Mouse (Mus musculus): ENCODE measurements at regions not wholly inside any gene's neighbourhood (a gene's known extent, or its start where the extent isn't known, plus 50 kb on each side); places are given as distances from the start of the nearest gene placed in this dataset.
"Not testable (repeated sequence)": the region's sequence is repeated elsewhere in the genome, so short reads cannot be mapped to it uniquely, and the experiment has no call there.

DNA sequence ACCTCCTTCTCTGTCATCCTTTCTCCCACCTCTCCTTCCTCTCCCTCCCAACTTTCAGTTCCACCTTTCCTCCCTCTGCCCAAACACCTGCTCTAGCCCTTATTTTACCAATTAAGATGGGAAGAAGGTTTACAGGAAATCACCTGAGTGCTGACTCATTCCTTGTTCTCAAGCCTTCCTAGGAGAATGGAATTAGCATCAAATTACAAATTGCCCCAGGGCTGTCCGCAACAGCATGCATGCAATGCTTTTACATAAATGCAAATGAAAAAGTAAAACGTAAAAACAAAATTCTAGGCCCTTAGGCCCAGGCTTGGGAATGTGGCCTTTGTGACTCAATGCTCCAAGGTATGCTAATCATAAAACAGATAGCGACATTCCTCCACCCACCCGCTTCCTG is 175.2 kb downstream of the Diras2 start:
- not testable (repeated sequence) for DNase-seq (ENCODE audit: extremely low read depth, low read depth)

DNA sequence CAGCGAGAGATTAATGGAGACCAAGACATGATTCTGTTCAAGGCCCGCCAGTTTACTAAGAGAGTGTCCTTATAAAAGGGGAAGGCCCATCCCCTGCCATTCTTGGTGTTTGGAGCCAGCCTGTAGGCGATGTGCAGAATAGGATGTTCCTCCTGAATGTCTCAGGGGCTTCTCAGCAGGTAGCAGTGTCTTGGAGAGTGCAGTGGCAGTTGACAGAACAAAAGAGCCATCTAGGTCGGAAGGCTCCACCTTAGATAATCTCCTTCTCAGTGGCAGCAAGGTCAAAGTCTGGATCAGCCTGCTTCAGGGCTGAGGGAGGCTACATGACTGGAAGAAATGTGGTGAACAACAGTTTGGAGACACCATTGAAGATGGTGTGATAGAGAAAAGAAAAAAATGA is 171.7 kb downstream of the Diras2 start:
- not testable (repeated sequence) for DNase-seq (ENCODE audit: extremely low read depth, low read depth)

DNA sequence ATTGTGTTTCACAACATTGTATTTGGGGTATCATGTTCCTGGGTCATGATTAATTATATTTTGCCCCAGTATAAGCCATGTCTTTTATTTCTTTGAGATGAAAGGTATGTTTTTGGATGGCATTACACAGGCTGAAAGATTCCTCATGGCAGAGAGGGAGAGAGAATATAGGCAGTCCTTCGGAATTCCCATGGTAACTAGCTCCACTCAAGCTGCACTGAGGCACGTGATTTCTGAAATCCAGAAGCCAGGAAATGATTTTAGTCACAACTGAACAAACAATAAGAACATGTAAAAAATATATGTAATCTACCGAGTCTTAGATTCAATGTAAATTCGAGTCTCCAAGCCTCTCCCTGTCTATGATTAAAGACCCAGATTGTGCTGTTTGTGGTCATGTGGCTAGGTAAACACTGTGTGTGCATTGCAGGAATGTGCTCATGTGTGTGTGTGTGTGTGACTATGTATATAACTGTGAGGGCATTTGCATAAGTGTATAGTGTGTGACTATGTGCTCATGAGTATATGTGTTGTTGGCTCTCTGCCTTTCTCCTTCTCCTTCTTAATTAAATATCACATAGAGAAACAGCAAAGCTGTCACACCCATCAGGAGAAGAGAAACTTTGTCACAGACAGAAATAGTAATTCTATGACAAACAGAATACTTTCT is 169.8 kb downstream of the Diras2 start:
- no peak for DNase-seq (ENCODE audit: extremely low read depth, low read depth)

DNA sequence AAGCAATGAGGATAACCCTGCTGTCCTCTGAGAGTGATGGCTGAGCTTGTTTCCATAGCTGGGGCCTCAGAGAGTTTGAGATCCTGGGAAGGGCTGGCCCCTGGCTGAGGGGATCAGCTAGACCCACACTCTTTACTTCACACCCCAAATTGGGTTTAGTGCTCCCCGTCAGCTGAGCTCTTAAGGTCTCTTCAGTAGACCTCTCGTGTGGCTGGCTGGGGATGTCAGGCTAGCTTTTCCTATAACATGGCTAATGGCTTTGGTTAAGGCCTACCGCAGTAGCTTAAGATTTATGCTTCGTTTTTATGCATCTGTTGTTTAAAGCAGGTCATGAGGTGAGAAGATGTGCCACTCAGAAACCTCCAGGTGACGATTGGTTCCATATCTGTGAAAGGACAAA is 168.8 kb downstream of the Diras2 start:
- DNase-seq (ENCODE audit: extremely low read depth, low read depth), result no peak

DNA sequence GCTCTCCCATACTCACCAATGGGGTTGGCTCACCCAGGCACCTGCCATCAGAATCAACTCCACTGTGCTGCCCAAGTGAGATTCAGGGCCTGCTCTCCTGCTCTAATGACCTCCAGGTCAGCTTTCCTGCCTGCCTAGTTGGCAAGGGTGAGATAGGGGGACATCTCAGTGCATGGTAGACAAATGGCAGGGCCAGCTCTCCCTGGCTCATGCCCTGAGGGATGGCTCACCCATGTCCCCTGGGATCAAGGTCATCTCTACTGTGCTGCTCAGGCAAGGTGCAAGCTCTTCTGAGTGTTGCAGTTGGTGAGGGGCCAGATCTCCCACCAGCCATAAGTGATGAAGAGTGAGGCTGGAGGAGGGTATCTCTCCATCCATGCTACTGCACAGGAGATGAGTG is 161.2 kb downstream of the Diras2 start:
- no peak for DNase-seq (ENCODE audit: extremely low read depth, low read depth)

DNA sequence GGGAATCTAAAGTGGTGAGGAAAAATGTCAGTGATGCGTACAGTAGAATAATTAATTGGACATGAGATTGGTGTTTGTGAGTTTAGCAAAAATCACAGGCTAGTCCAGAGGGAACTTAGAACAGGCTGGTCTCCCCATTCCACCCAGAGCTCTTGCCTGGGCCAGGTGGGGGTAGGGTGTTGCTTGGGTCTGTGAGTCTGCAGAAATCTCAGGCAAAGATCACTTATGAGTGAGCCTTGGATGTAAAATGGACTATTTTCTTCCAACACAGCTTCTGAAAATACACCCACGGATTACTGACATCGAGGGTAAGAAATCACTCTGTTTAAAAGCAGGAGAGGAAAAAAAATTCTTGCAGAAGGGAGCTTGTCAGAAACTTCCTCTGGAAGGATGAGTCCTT is 159.1 kb downstream of the Diras2 start:
- no peak for DNase-seq (ENCODE audit: extremely low read depth, low read depth)

DNA sequence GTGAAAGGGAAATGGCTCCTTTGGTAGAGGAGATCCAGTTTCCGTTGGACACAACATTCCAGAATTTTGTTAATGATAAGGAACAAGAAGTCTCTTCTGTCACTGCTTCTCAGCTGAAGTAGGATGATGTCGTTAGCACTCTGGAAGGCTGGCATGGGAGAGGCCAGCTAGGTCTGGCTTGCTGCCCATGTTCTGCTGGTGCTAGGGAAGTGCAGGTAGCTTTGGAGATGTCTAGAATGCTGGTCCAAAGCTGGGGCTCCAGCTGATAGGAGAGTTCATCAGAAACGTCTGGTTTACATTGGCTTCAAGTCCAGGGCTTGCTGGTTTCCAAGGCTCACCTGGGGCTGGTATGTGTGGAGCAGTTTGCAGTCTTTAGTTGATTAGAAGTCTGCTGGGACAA is 156.3 kb downstream of the Diras2 start:
- no peak for DNase-seq (ENCODE audit: extremely low read depth, low read depth)

DNA sequence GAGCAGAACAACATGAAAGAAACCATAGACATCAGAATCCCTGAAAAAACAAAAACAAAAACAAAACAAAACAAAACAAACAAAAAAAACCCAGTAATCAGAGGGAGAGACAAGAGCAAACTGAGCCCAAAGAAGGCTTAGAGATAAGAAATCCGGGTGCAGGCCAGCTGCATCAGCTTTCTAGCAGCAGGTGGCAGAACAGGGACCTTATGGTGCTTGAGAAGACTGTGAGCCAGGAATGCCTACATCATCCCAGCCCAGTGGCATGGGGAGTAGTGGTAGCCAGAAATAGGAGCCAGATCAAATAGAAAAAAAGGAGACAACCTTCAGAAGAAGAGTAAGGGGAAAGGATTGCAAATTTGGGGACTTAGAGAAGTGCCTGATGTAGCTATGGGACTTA is 152.8 kb downstream of the Diras2 start:
- no peak for DNase-seq (ENCODE audit: extremely low read depth, low read depth)

DNA sequence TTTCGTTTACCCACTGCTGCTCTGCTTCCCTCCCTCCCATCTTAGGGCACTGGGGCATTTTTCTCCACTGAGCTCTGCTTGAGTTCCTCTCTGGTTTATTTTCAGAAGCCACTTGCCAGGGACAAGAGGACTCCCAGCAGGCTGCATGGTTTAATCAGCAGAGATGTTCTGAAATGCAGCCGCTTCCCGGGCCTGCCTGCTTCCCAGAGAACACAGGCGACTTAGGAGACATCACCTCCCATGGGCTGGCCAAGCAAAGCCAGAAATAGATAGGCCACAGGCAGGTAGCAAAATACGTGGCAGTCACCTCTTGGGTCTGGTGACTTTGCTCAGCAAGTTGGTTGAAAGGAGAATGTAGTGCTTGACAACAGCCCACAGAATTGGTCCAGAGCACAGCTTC is 141.8 kb downstream of the Diras2 start:
- DNase-seq (ENCODE audit: extremely low read depth, low read depth), result no peak

DNA sequence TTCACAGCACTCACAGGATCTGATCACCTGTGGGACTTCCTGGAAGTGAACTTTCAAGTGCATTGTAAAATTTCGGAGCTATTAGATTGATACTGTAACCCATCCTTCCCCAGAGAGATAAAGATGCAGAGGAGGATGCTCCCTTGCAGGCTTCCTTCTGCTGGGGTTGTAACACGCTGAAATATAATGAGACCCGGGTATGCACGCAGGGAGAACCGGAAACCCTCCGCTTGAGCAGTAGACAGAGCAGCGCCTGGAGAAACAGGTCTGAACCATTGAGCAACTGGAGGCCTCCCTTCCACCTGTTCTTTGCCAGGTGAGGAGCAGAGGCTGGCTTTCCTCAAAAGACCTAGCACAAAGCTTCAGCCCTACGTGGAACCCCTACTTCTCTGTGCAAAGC is 135.3 kb downstream of the Diras2 start:
- DNase-seq (ENCODE audit: extremely low read depth, low read depth), result no peak

DNA sequence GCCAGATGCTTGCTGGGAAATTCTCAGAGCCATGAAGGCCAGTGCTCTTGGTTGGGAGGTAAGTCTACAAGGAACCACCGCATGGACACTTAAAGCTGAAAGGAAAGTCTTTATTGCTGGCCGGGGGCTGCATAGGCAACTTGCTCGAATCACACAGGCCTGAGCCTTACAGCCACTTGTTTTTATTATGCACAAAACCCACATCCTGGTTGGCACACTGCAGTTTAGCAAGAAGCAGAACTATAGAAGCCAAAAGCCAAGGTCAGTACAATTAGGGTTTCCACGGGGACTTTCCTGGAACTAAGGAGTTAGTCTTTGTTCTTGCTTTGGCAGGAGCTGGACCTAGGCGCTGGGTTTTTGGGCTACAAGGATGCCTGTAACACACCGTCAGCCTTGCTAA is 132.7 kb downstream of the Diras2 start:
- no peak for DNase-seq (ENCODE audit: extremely low read depth, low read depth)

DNA sequence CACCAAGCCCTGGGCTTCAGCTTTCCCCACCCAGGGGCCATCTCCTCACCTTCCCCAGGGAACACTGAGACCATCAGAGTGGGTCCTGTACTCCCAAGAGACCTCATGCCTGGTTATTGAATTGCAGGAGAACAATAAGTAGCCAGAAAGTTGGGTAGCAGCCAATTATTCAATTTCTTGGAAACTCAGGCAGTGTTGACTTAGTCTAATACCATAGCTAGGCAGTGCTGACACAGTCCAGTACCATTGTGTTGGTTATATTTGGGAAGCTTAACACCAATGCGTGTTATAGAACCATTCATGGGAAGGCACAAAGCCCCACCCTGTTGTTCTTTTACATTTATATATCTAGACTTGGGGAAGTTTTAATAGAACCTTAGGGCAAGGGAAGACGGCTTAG is 131.9 kb downstream of the Diras2 start:
- no peak for DNase-seq (ENCODE audit: extremely low read depth, low read depth)

DNA sequence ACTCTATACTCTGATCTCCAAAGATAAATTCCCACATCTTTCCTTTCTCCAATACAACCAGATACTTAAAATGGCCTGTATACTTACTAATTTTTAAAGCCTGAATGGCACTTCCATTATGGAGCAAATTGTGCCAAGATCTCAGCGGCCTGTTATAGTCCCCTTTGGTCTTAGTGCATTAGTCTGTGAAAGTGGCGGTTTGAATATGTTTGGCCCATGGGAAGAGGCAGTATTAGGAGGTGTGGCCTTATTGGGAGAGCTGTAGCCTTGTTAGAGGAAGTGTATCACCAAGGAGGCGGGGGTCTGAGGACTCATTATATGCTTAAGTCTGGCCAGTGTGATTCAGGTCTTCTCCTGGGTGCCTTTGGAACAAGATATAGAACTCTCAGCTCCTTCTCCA is 127.3 kb downstream of the Diras2 start:
- no peak for DNase-seq (ENCODE audit: extremely low read depth, low read depth)

DNA sequence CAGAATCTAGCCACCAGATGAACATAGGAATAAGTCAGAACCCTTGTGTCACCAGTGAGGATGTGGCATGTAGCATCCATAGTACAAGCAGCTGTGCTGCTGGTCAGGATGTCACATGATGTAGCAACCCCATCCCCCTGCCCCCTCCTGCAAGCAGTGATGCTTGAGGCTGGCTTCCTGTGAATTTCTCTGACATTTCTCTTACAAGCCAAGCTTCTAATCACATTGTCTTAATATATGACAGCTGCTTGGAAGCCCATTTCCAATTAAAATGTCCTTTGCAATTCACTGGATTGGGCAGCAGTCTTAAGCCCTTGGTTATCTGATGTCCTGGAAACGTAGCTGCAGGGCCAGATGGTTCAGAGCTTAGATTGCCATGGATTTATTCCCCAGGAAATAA is 114.8 kb downstream of the Diras2 start:
- no peak for DNase-seq (ENCODE audit: extremely low read depth, low read depth)

DNA sequence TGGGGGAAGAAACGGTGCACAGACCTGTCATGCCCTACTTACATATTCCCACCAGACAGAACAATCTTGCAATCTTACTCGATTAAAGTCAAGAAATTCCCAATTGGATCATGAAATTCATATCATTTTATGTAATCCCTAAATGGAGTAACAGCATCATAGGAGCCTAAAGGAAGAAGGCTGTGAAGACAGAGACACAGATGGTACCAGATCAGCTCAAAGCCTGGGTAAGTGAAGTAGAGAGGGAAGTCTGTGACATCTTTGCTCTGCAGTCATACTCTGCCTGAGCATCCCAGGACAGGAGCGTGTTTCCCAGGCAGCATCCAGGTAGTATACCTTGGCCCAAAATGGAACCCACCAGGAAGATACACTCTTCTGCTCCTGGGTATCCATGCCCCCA is 108.6 kb downstream of the Diras2 start:
- no peak for DNase-seq (ENCODE audit: extremely low read depth, low read depth)

DNA sequence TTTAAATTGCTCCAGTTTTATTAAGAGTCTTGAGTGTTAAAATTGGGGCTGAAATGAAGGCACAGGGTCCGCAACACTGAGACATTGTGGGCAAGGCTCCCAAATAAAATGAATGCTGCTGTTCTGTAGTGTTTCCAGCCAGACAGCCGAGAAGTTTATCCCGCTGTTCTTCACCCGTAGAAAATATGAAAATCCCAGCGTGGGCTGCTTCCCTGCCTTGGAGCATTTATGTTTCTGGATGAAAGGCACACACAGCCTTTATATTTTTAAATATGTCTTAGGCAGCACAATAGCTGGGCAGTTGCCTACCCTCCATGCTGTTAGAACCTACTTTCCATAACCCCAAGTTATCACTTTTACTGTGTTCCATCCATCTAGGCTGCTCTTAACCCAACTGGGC is 102.6 kb downstream of the Diras2 start:
- DNase-seq (ENCODE audit: extremely low read depth, low read depth), result no peak

DNA sequence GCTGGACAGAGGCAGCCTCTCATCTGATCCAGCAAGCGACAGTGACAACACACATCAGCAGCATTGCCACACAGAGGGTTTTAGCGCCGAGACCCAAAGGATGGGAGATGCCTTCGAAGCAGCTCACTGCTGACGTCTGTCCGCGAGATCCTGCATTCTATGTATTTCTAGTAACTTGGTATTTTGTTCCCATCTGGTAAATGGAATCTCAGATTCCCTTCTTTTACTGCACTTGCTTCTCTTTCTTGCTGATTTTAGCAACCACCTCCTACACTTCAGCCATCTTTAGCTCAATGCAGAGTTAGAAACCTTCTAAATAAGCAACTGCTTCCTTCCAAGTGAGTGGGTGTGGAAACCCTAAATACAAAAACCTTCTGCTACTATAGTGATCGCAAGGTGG is 94.3 kb downstream of the Diras2 start:
- no peak for DNase-seq (ENCODE audit: extremely low read depth, low read depth)

DNA sequence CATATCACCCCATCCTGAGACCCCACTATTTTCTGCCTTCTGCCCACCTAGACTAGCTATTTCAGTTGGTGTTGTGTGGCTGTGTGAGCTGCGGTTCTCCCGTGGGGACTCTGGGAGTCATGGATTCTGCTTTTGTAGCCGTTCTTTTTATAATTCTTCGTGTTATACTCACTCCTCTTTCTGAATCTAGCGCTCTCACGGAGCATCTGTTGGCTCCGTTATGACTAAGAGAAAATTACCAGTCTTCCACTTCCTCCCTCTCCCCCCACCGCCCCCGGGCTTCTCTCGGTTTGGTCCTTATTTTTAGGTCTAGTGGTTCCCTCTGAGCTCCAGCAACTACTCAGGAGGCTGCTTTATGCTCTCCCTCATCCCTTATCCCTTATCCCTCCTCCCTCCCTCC is 85.6 kb downstream of the Diras2 start:
- DNase-seq (ENCODE audit: extremely low read depth, low read depth), result no peak

DNA sequence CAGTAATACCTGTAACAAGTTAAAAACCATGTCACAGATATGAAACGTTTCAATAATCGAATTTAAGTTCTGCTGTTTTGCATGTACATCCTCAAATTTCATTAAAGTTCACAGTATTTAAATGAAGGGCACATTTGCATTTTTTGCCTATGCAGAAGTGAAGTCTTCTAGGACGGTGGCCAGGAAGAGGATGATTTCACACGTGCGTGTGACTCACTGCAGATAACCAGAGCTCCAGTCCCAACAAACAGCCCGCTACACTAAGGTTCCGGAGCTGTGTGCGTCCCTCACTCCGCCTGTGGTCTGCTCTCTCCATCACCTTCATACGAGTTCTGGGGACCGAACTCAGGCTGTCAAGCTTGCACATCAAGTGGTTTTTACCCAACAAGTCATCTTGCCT is 82.2 kb downstream of the Diras2 start:
- no peak for DNase-seq (ENCODE audit: extremely low read depth, low read depth)

DNA sequence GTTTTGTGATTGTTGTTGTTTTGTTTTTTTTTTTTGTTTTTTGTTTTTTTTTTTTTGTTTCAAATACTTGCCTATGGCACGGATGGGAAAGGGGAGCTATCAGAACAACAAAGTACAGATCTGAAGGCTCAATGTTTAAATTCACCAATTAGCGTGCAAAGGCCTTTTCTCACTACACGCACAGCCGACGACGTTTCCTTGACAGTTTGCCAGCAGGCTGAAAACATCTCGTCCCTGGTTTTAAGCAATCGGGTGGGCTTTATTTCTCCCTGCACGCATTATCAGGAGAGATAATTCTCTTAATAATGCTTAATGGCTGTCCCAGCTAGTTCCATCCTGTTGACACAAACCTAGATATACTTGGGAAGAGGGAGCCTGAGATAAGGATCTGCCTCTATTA is 79.6 kb downstream of the Diras2 start:
- no peak for DNase-seq (ENCODE audit: extremely low read depth, low read depth)

DNA sequence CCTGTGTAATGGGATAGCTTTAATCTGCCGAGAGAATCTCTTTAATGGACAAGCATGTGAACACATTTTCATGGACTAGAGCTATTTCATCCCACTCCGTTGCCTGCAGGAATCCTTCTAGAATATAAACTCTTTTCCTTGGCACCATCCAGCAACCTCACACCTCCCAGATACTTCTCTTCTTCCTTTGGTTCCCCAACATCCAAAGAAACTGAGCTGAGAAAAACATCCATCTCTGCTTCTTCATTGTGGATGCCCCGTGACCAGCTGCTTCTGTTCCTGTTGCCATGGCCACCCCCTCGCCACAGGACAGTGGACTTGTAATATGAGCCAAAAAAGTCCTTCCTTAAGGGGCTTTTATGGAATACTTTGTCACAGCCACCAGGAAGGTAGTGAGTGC is 78.8 kb downstream of the Diras2 start:
- DNase-seq (ENCODE audit: extremely low read depth, low read depth), result no peak
